ENCODE assay signal across 8 mouse cellular contexts in genomic region chr5:29377590-29378297, GRCm38 (mm10). TPM values are rescaled to one million over a fixed set of nuclear protein-coding genes. Genes with fewer than 3 reads are reported as not detected.
DNase-seq lines count a peak whose midpoint lies in the region; ATAC-seq and TF ChIP-seq lines count a peak whose summit lies in the region.

No protein-coding gene starts in this region.

- 0 out of 2 replicates have a peak, but pooled peaks cover 5% of the 10 kb centered on the region for H3K9me3 ChIP-seq in hindbrain, embryonic 14.5 days (ENCODE audit: control insufficient read depth, low read length)
- 0 out of 2 replicates have a peak, but pooled peaks cover 4% of the 10 kb centered on the region for H3K9me3 ChIP-seq in megakaryocyte, embryonic 14.5 days
- H3K9me3 ChIP-seq in stomach, postnatal 0 days (ENCODE audit: control insufficient read depth, low read length), result no peaks in the 10 kb centered on the region

- no peak for TF ChIP-seq POLR2A in cortical plate, adult 2 months (IDR thresholded peaks at IDR 0.05; ENCODE audit: extremely low read depth, insufficient read depth, low read length)

- H3K9ac ChIP-seq in hindbrain, embryonic 14.5 days, result peak overlapping the region; percentile 86
- H3K9ac ChIP-seq in stomach, postnatal 0 days (ENCODE audit: low read length), result peak overlapping the region; percentile 88

- intact Hi-C loops in left cerebral cortex, postnatal 10 days (cut with DNase I), result no loop called here

- ATAC-seq in hindbrain, embryonic 14.5 days (ENCODE audit: low FRiP score), result peak; percentile 88
- ATAC-seq in stomach, postnatal 0 days (ENCODE audit: low FRiP score, low TSS enrichment), result peak; percentile 75

- H3K36me3 ChIP-seq in hindbrain, embryonic 14.5 days (replicated peaks; ENCODE audit: control insufficient read depth, insufficient read depth), result no peaks in the 10 kb centered on the region
- H3K36me3 ChIP-seq in megakaryocyte, embryonic 14.5 days (replicated peaks; ENCODE audit: low read length), result no peaks in the 10 kb centered on the region
- H3K36me3 ChIP-seq in stomach, postnatal 0 days (ENCODE audit: control insufficient read depth, insufficient read depth, low read length), result no peaks in the 10 kb centered on the region

- no peak overlapping the region for H3K27ac ChIP-seq in cortical plate, adult 2 months (ENCODE audit: insufficient read depth, low read length)
- H3K27ac ChIP-seq in hindbrain, embryonic 14.5 days, result peak overlapping the region; percentile 86
- peak overlapping the region; percentile 91 for H3K27ac ChIP-seq in stomach, postnatal 0 days (replicated peaks)

- peak; percentile 4 for DNase-seq in ovary, postnatal 36 days (ENCODE audit: low spot score)
- no peak for DNase-seq in ovary, postnatal 10 days (ENCODE audit: low spot score)
- DNase-seq in hindbrain, embryonic 14.5 days (ENCODE audit: low spot score), result peak; percentile 27
- DNase-seq in left cerebral cortex, postnatal 10 days (ENCODE audit: extremely low spot score in 1 of 2, low spot score in 2 of 2), result peak; percentile 5 to 27
- DNase-seq in stomach, postnatal 0 days (ENCODE audit: low spot score), result peak; percentile 51
- DNase-seq in B cell, adult 2 months, result no peak

- no peaks in the 10 kb centered on the region for H3K4me1 ChIP-seq in cortical plate, adult 2 months (ENCODE audit: control insufficient read depth, insufficient read depth, low read length)
- H3K4me1 ChIP-seq in hindbrain, embryonic 14.5 days (replicated peaks; ENCODE audit: control insufficient read depth, insufficient read depth, low read length), result peaks cover 13% of the 10 kb centered on the region
- H3K4me1 ChIP-seq in megakaryocyte, embryonic 14.5 days, result peaks cover 19% of the 10 kb centered on the region
- no peaks in the 10 kb centered on the region for H3K4me1 ChIP-seq in stomach, postnatal 0 days (replicated peaks; ENCODE audit: control insufficient read depth, insufficient read depth)

- TF ChIP-seq CTCF in cortical plate, adult 2 months (IDR thresholded peaks at IDR 0.05; ENCODE audit: extremely low read depth, insufficient read depth, low read length), result no peak
- TF ChIP-seq CTCF in stomach, postnatal 0 days (IDR thresholded peaks at IDR 0.05; ENCODE audit: low read depth), result no peak

- H3K4me3 ChIP-seq in cortical plate, adult 2 months (ENCODE audit: insufficient read depth, low read length), result peak overlapping the region; percentile 93
- H3K4me3 ChIP-seq in hindbrain, embryonic 14.5 days (replicated peaks; ENCODE audit: low read length), result peak overlapping the region; percentile 75
- H3K4me3 ChIP-seq in megakaryocyte, embryonic 14.5 days (replicated peaks), result peak overlapping the region; percentile 98
- peak overlapping the region; percentile 73 for H3K4me3 ChIP-seq in stomach, postnatal 0 days (ENCODE audit: low read depth, low read length)

- no peak for TF ChIP-seq EP300 in stomach, postnatal 0 days (optimal IDR thresholded peaks at IDR 0.05)

- no peaks in the 10 kb centered on the region for H3K27me3 ChIP-seq in hindbrain, embryonic 14.5 days (ENCODE audit: control insufficient read depth, insufficient read depth, low read length)
- peaks cover 13% of the 10 kb centered on the region for H3K27me3 ChIP-seq in megakaryocyte, embryonic 14.5 days (replicated peaks)
- no peaks in the 10 kb centered on the region for H3K27me3 ChIP-seq in stomach, postnatal 0 days (ENCODE audit: control insufficient read depth, insufficient read depth, low read length)

- WGBS in hindbrain, embryonic 14.5 days, result 2% methylated on average over 43 of the region's 47 CpGs
- WGBS in stomach, postnatal 0 days, result 1% methylated on average over 37 of the region's 47 CpGs

- H3K4me2 ChIP-seq in hindbrain, embryonic 14.5 days (replicated peaks), result peak overlapping the region; percentile 83
- H3K4me2 ChIP-seq in stomach, postnatal 0 days (replicated peaks; ENCODE audit: low read depth), result peak overlapping the region; percentile 87

RNA-seq across cellular contexts. Expression of gene Lmbr1, which starts 0.4 kb away (rescaled TPM):
- 12.5 and 13.9 TPM in 2 replicates for polyA plus RNA-seq in cortical plate, adult 2 months (2012; rRNA removed)
- 42.2 and 44.4 TPM in 2 replicates for polyA plus RNA-seq in hindbrain, embryonic 14.5 days (2014; fragmentation: Nextera tagmentation; extraction: Ambion mirVana)
- 10 to 100 TPM; 40.6 to 42.0 TPM for total RNA-seq in left cerebral cortex, postnatal 10 days (2021)
- 0.41 TPM in 1 of 2 replicates, not detected in the other for polyA plus RNA-seq in megakaryocyte, embryonic 14.5 days (2012; ENCODE audit: insufficient read depth, low replicate concordance)
- 12.2 and 13.0 TPM in 2 replicates for polyA plus RNA-seq in stomach, postnatal 0 days (2015; fragmentation: Nextera tagmentation; extraction: Ambion mirVana)

RNA-seq across cellular contexts. Expression of gene Nom1, which starts 56.7 kb away (rescaled TPM):
- polyA plus RNA-seq in cortical plate, adult 2 months (2012; rRNA removed), result 17.2 and 21.4 TPM in 2 replicates
- 14.1 and 15.2 TPM in 2 replicates for polyA plus RNA-seq in hindbrain, embryonic 14.5 days (2014; fragmentation: Nextera tagmentation; extraction: Ambion mirVana)
- total RNA-seq in left cerebral cortex, postnatal 10 days (2021), result 10 to 100 TPM; 19.8 to 22.8 TPM
- polyA plus RNA-seq in megakaryocyte, embryonic 14.5 days (2012; ENCODE audit: insufficient read depth, low replicate concordance), result 3.1 and 3.7 TPM in 2 replicates
- polyA plus RNA-seq in stomach, postnatal 0 days (2015; fragmentation: Nextera tagmentation; extraction: Ambion mirVana), result 16.4 and 16.5 TPM in 2 replicates

Comparison
In these comparisons a context has a peak if more than half of its experiments do, and no peak if none do; other contexts are left out.
1. DNase-seq: peak in ovary, postnatal 36 days (single experiment), hindbrain, embryonic 14.5 days (single experiment), left cerebral cortex, postnatal 10 days (2 of 2) and stomach, postnatal 0 days (single experiment); none in ovary, postnatal 10 days (single experiment) and B cell, adult 2 months (0 of 2).
2. Peak in every context shown above with its lines, with median percentiles within 50 percentile points of each other: H3K4me3 ChIP-seq.